In the genomic region with DNA sequence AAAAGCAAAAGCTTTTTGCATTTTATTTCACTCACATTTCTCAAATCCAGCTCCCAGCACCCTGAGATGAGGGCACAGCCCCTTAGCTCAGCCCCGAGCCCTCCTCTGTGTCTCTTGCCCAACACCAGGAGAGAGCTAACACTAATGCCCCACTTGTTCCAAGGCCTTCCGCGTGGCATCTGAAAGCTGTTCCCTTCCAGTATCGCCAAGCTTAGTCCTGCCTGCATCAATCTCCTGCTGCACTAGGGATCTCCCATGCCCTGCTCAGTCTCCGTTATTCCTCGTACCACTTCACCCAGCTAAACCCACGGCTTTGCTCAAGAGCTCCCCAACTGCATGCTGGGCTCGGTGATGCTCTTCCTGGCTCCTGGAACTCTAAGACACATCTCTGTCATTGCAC, we compare ENCODE assay signal across 8 mouse cellular contexts. TPM values are rescaled to one million over a fixed set of nuclear protein-coding genes. Genes with fewer than 3 reads are reported as not detected.
DNase-seq lines count a peak whose midpoint lies in the region; ATAC-seq and TF ChIP-seq lines count a peak whose summit lies in the region.

No protein-coding gene starts in this region.

- H3K4me3 ChIP-seq in cerebellum, adult 2 months (replicated peaks; ENCODE audit: insufficient read depth, low read depth, low read length) = no peak overlapping the region
- no peak overlapping the region; a peak in 1 of 4 replicates for H3K4me3 ChIP-seq in MEL (ENCODE audit: control insufficient read depth in 1 of 2, insufficient read depth in 1 of 2, low read depth in 2 of 2, low read length in 2 of 2)
- no peak overlapping the region for H3K4me3 ChIP-seq in forebrain, postnatal 0 days (ENCODE audit: low read depth, low read length)
- no peak overlapping the region for H3K4me3 ChIP-seq in liver, embryonic 14.5 days (ENCODE audit: insufficient read depth in 1 of 2, low read depth in 2 of 2, low read length in 2 of 2)

- H3K4me2 ChIP-seq in forebrain, postnatal 0 days (ENCODE audit: low read depth) = peak overlapping the region; percentile 62; the same call in 1 of the 2 replicates
- H3K4me2 ChIP-seq in liver, embryonic 14.5 days (ENCODE audit: low read depth) = peak overlapping the region; percentile 53; the same call in 1 of the 2 replicates

- TF ChIP-seq EP300 in MEL (IDR thresholded peaks at IDR 0.05; ENCODE audit: low read depth in 1 of 2, low read length in 2 of 2) = no peak
- TF ChIP-seq EP300 in liver, embryonic 14.5 days (IDR thresholded peaks at IDR 0.05; ENCODE audit: low read depth) = no peak

- TF ChIP-seq CTCF in cerebellum, adult 2 months (IDR thresholded peaks at IDR 0.05; ENCODE audit: borderline replicate concordance, insufficient read depth, low read depth, low read length) = no peak
- no peak for TF ChIP-seq CTCF in MEL (IDR thresholded peaks at IDR 0.05 in 2 of 3, conservative IDR thresholded peaks at IDR 0.05 in 1 of 3; ENCODE audit: control insufficient read depth in 1 of 3, insufficient read depth in 1 of 3, low read depth in 2 of 3, low read length in 3 of 3, poor library complexity in 1 of 3, severe bottlenecking in 1 of 3)
- no peak for TF ChIP-seq CTCF in forebrain, postnatal 0 days (IDR thresholded peaks at IDR 0.05; ENCODE audit: low read depth)
- no peak for TF ChIP-seq CTCF in liver, embryonic 14.5 days (IDR thresholded peaks at IDR 0.05; ENCODE audit: low read depth)

- peak overlapping the region; percentile 79 for H3K27ac ChIP-seq in cerebellum, adult 2 months (ENCODE audit: insufficient read depth, low read length)
- H3K27ac ChIP-seq in MEL (ENCODE audit: control insufficient read depth, low read depth, low read length) = peak overlapping the region; percentile 45
- H3K27ac ChIP-seq in forebrain, postnatal 0 days (ENCODE audit: low read depth, low read length) = peak overlapping the region; percentile 80
- H3K27ac ChIP-seq in liver, embryonic 14.5 days = no peak overlapping the region

- no peak for ATAC-seq in forebrain, postnatal 0 days
- no peak for ATAC-seq in liver, embryonic 14.5 days (ENCODE audit: insufficient read depth)

- H3K36me3 ChIP-seq in MEL (ENCODE audit: control insufficient read depth in 1 of 2, insufficient read depth in 2 of 2, low read length in 2 of 2) = peaks cover 0 to 14% of the 10 kb centered on the region in 2 experiments; a peak in 2 of 4 replicates
- H3K36me3 ChIP-seq in forebrain, postnatal 0 days (ENCODE audit: insufficient read depth) = no peaks in the 10 kb centered on the region
- no peaks in the 10 kb centered on the region for H3K36me3 ChIP-seq in liver, embryonic 14.5 days (replicated peaks; ENCODE audit: control insufficient read depth, insufficient read depth, low read depth)

- peak in 1 of 2 experiments; percentile 56 for DNase-seq in cerebellum, adult 2 months
- no peak for DNase-seq in cerebellum, postnatal 4 days (ENCODE audit: low spot score in 2 of 2)
- DNase-seq in MEL (ENCODE audit: low read depth, low spot score) = peak; percentile 9
- DNase-seq in forebrain, postnatal 0 days = no peak
- DNase-seq in liver, embryonic 14.5 days (ENCODE audit: low read depth in 3 of 3, low spot score in 3 of 3) = no peak
- DNase-seq in urinary bladder, postnatal 25 days (ENCODE audit: low spot score) = no peak
- no peak for DNase-seq in ovary, adult 18-20 months (ENCODE audit: low spot score)
- no peak for DNase-seq in right cerebral cortex, postnatal 25 days

- 52% methylated on average over 8 of the region's 8 CpGs for WGBS in cerebellum, adult 2 months
- 75% methylated on average over 8 of the region's 8 CpGs for WGBS in forebrain, postnatal 0 days
- 74% methylated on average over 8 of the region's 8 CpGs for WGBS in liver, embryonic 14.5 days (ENCODE audit: insufficient replicate concordance)

- H3K9ac ChIP-seq in MEL (ENCODE audit: control insufficient read depth, low read depth, low read length, poor library complexity, severe bottlenecking) = no peak overlapping the region
- H3K9ac ChIP-seq in forebrain, postnatal 0 days = no peak overlapping the region; the same call in 1 of the 2 replicates
- H3K9ac ChIP-seq in liver, embryonic 14.5 days (replicated peaks) = no peak overlapping the region

- no peak for TF ChIP-seq RAD21 in MEL (IDR thresholded peaks at IDR 0.05; ENCODE audit: low read depth, low read length)

- no peak for TF ChIP-seq POLR2A in cerebellum, adult 2 months (IDR thresholded peaks at IDR 0.05; ENCODE audit: borderline replicate concordance, insufficient read depth, low read length)
- TF ChIP-seq POLR2A in MEL (IDR thresholded peaks at IDR 0.05; ENCODE audit: control insufficient read depth in 1 of 2, insufficient read depth in 1 of 2, low read depth in 1 of 2, low read length in 2 of 2, poor library complexity in 1 of 2) = no peak

- no peaks in the 10 kb centered on the region for H3K27me3 ChIP-seq in cerebellum, adult 2 months (ENCODE audit: control insufficient read depth, insufficient read depth, low read length)
- no peaks in the 10 kb centered on the region for H3K27me3 ChIP-seq in MEL (ENCODE audit: control insufficient read depth in 1 of 2, insufficient read depth in 2 of 2, low read length in 2 of 2)
- H3K27me3 ChIP-seq in forebrain, postnatal 0 days (ENCODE audit: insufficient read depth, low read length) = no peaks in the 10 kb centered on the region
- no peaks in the 10 kb centered on the region for H3K27me3 ChIP-seq in liver, embryonic 14.5 days (ENCODE audit: control insufficient read depth, insufficient read depth, low read length)

- H3K9me3 ChIP-seq in MEL (replicated peaks; ENCODE audit: insufficient read depth, low read length) = no peaks in the 10 kb centered on the region
- 0 out of 2 replicates have a peak, but pooled peaks cover 5% of the 10 kb centered on the region for H3K9me3 ChIP-seq in forebrain, postnatal 0 days (ENCODE audit: low read length)
- no peaks in the 10 kb centered on the region for H3K9me3 ChIP-seq in liver, embryonic 14.5 days (ENCODE audit: control insufficient read depth, low read length)

- H3K4me1 ChIP-seq in cerebellum, adult 2 months (ENCODE audit: control insufficient read depth, insufficient read depth, low read length) = peaks cover 16% of the 10 kb centered on the region
- peaks cover 5 to 27% of the 10 kb centered on the region in 2 experiments for H3K4me1 ChIP-seq in MEL (ENCODE audit: control insufficient read depth in 1 of 2, insufficient read depth in 2 of 2, low read length in 2 of 2)
- H3K4me1 ChIP-seq in forebrain, postnatal 0 days (ENCODE audit: insufficient read depth) = peaks cover 17% of the 10 kb centered on the region
- H3K4me1 ChIP-seq in liver, embryonic 14.5 days (replicated peaks; ENCODE audit: control insufficient read depth in 2 of 2, insufficient read depth in 2 of 2, low read length in 1 of 2) = peaks cover 5 to 35% of the 10 kb centered on the region in 2 experiments; a peak in 3 of 4 replicates

- H3K79me2 ChIP-seq in MEL (ENCODE audit: control insufficient read depth, insufficient read depth, low read length, poor library complexity) = no peaks in the 10 kb centered on the region

TF ChIP-seq in MEL, 35 proteins besides CTCF, POLR2A, EP300 and RAD21:
- no peak for TF ChIP-seq UBTF (IDR thresholded peaks at IDR 0.05; ENCODE audit: borderline replicate concordance, insufficient read depth, low read depth, low read length)
TF ChIP-seq in MEL: peak in this region for 0.

RNA-seq across cellular contexts. Expression of a gene that starts 57.3 kb away (rescaled TPM):
- polyA plus RNA-seq in cerebellum, adult 2 months (2012; rRNA removed) = 6.5 and 7.8 TPM in 2 replicates
- total RNA-seq in MEL (2012; rRNA removed) = 2.0 and 2.6 TPM in 2 replicates
- 1 to 10 TPM in 1 of 2 experiments, not detected in 1; 4.1 TPM for polyA plus RNA-seq in MEL (2012; ENCODE audit: insufficient read depth in 1 of 2, insufficient read length in 2 of 2, low read depth in 1 of 2, low replicate concordance in 2 of 2, missing spikeins in 1 of 2)
- 8.4 and 14.9 TPM in 2 replicates for total RNA-seq in forebrain, postnatal 0 days (2014; rRNA removed)
- 1.8 and 3.1 TPM in 2 replicates for polyA plus RNA-seq in forebrain, postnatal 0 days (2015; fragmentation: Nextera tagmentation; extraction: Ambion mirVana)
- polyA plus RNA-seq in liver, embryonic 14.5 days (2012; rRNA removed) = 0.71 and 0.73 TPM in 2 replicates
- polyA plus RNA-seq in liver, embryonic 14.5 days (2014; fragmentation: Nextera tagmentation; extraction: Ambion mirVana) = 0.57 and 0.73 TPM in 2 replicates
